Mouse (Mus musculus) erythroblast, embryonic 14.5 days (primary cell): ENCODE results near the gene Dnajb13. TPM values are rescaled to one million over a fixed set of nuclear protein-coding genes. Genes with fewer than 3 reads are reported as not detected.

Experiments
- H3K27me3 ChIP-seq: 2 replicates; pipeline ENCODE4 v1.6.1; 2012; ENCODE audit warnings: inconsistent platforms; ENCODE audit not compliant: control insufficient read depth
- H3K36me3 ChIP-seq: 2 replicates; pipeline ENCODE4 v1.6.1; 2012; ENCODE audit warnings: mild to moderate bottlenecking, inconsistent platforms; ENCODE audit not compliant: control insufficient read depth
- H3K4me1 ChIP-seq: 2 replicates; pipeline ENCODE4 v1.6.1; 2012; ENCODE audit warnings: inconsistent platforms; ENCODE audit not compliant: control insufficient read depth
- H3K4me3 ChIP-seq: replicated peaks from 2 replicates; pipeline ENCODE3; 2012; ENCODE audit warnings: moderate library complexity, mild to moderate bottlenecking, inconsistent platforms
- H3K9me3 ChIP-seq: 2 replicates; pipeline ENCODE4 v1.6.1; 2012; ENCODE audit warnings: low read length, inconsistent platforms, mixed read lengths; ENCODE audit not compliant: control insufficient read depth
- GATA1 ChIP-seq: IDR thresholded peaks from 2 replicates; pipeline ENCODE4 v1.6.1; 2012; ENCODE audit warnings: low read length, inconsistent platforms, mixed read lengths
- TAL1 ChIP-seq: IDR thresholded peaks from 3 replicates; pipeline ENCODE4 v1.6.1; 2012; ENCODE audit warnings: low read length, inconsistent platforms, mixed read lengths
- polyA plus RNA-seq: library from polyadenylated mRNA; stranded (reverse); fragments of >175 nt; gene quantifications from 2 replicates; pipeline ENCODE4 v1.2.3, GENCODE M21; 2012

Gene Dnajb13
- polyA plus RNA-seq, 1 experiment, result not detected

DNA sequence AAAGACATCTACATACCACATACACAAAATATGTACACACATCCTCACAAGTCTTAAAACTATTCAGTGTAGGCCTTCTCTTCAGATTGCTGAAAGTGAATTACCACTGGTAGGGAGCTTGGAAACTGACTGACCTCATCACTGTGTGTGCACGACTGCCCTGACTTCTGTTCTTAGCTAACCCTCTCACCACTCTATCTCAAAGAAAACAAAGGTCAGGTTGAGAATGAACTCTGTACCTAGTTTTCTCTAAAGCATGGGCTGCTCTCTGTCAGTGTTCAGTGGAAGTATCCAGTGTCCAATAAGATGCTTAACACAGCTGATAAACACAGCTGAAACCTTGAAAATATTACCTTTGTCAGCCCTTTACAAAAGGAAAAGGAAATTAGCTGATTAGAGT lies 29.7 kb upstream of the Dnajb13 start:
- TF ChIP-seq GATA1, result no peak
- no peak for TF ChIP-seq TAL1
- Histone ChIP-seq H3K4me3 (no peak overlapping the region), H3K9me3 (no peaks in the 10 kb centered on the region), H3K36me3 (peaks cover 33% of the 10 kb centered on the region), H3K4me1 (no peaks in the 10 kb centered on the region), H3K27me3 (peaks cover 4% of the 10 kb centered on the region)

DNA sequence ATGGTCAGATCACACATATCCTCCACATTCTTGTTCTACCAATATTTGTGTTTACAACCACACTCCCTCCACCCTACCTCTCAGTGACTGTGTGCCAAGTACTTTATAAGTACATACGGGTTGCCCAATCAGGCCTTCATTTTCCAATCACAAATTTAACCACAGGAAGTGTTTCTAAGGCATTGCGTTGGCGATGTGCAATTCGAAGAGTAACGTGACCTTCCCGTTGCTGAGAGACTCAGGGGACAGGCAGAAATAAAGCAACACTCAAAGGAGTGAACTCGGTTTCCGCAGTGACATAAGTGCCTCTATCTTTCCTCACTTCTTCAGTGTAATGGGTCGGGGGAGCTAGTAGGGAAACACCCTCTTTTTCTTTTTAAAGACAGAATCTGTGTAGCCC lies 24.8 kb upstream of the Dnajb13 start:
- TF ChIP-seq GATA1 (no peak), TAL1 (no peak)
- H3K27me3 ChIP-seq, result peaks cover 4% of the 10 kb centered on the region
- H3K4me1 ChIP-seq, result peaks cover 20% of the 10 kb centered on the region

GRCm38 (mm10) chr7:100537519-100537902 lies 22.8 kb upstream of the Dnajb13 start:
- Histone ChIP-seq H3K4me3 (peak overlapping the region; percentile 78), H3K4me1 (peaks cover 20% of the 10 kb centered on the region), H3K36me3 (peaks cover 20% of the 10 kb centered on the region), H3K27me3 (no peaks in the 10 kb centered on the region; the same call in 1 of the 2 replicates), H3K9me3 (no peaks in the 10 kb centered on the region)
- no peak for TF ChIP-seq GATA1
- TF ChIP-seq TAL1, result no peak

More for the DNA sequence above, 24.8 kb upstream of the Dnajb13 start:
- no peak overlapping the region for H3K4me3 ChIP-seq
- H3K36me3 ChIP-seq, result peaks cover 20% of the 10 kb centered on the region
- no peaks in the 10 kb centered on the region for H3K9me3 ChIP-seq

DNA sequence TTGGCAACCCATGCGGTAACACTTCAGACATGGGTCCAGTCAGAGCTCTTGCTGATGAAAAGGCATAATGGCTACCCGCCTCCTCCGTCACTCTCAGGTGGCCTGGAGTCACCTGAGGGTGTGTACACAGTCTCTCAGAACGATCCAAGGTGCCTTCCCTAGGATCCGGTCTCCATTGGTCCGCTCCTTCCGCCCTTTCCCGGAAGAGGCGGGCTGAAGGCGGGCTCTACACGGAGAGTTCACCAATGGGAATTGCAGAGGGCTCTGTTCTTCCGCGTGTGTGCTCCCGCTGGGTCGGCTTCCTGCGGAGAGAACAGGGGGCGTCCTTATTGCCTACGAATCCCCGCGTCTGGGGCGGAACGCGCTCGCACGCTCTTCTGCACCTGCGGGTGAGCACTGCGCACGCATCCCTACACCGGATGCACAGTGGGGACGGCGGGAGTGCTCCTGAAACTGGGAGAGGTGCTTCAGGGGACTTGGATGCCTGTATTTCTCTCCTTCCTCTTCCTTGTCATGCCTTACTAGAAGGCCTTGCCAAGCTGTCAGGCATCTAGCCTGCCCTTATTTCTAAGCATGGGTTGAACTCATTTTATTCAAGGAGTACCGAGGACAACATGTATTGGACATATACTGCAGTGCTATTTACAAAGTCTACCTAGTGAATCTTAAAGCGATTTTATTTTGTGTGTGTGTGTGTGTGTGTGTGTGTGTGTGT lies 22.2 kb upstream of the Dnajb13 start, which contains the start of gene Coa4:
TSS of gene Coa4 (plus strand) at position 268 of the 715 bp plus-strand sequence.
- Histone ChIP-seq H3K4me1 (peaks cover 20% of the 10 kb centered on the region), H3K27me3 (no peaks in the 10 kb centered on the region), H3K4me3 (peak within 1 kb of the TSS; percentile 78), H3K9me3 (no peaks in the 10 kb centered on the region), H3K36me3 (peaks cover 20% of the 10 kb centered on the region)
- TF ChIP-seq GATA1, result no peak
- no peak for TF ChIP-seq TAL1

DNA sequence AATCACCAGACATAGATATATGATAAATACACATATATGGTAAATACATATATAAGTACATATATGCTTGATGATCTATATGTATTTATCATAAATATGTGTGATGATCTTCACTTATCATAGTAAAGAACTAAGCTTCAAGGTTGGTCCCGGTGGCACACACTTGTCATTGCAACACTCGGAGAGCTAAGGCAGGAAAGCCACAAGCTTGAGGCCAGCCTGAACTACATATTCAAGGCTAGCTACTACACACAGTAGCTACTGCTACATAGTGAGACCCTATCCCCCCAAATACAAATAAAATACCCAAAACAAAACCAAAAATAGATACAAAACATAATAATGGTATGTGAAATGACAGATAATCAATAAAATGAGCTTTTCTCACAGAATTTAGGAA lies 21.1 kb upstream of the Dnajb13 start:
- Histone ChIP-seq H3K4me1 (peaks cover 20% of the 10 kb centered on the region), H3K4me3 (no peak overlapping the region), H3K36me3 (peaks cover 20% of the 10 kb centered on the region), H3K9me3 (no peaks in the 10 kb centered on the region), H3K27me3 (no peaks in the 10 kb centered on the region)
- no peak for TF ChIP-seq GATA1
- no peak for TF ChIP-seq TAL1

DNA sequence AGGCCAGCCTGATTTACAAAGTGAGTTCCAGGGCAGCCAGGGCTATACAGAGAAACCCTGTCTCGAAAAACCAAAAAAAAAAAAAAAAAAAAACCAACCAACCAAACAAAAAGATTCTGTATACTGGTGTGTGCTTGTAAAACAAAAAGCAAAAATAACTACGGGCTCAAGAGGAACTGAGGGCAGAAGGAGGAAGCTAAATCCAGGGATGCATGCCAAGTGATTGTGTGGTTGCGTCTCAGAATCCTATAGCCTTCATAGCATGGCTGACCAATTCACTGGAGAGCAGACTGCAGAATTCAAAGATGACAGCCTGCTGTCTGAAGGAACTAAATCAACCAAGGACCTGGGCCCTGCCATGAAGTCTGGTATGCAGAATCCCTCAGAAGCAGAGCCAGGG lies 19.5 kb upstream of the Dnajb13 start:
- H3K4me1 ChIP-seq, result peaks cover 20% of the 10 kb centered on the region
- TF ChIP-seq TAL1 (no peak), GATA1 (no peak)
- H3K4me3 ChIP-seq, result no peak overlapping the region
- H3K36me3 ChIP-seq, result peaks cover 6% of the 10 kb centered on the region
- H3K9me3 ChIP-seq, result peaks cover 3% of the 10 kb centered on the region; the same call in 1 of the 2 replicates
- no peaks in the 10 kb centered on the region for H3K27me3 ChIP-seq

DNA sequence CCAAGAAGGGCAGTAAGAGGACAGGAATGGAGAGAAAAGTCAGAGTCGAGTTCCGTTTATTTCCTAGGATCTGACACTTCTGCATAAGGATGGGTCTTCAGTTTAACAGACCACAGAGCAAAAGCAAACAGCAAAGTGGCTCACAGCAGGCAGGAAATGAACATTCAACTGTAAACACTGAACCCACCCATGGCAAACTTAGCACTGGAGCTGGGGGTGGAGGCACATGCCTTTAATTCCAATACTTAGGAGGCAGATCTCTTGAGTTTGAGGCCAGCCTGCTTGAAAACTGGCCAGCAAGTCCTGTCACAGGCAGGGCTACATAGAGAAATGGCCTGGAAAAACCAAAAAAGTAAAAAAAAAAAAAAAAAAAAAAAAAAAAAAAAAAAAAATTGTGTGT lies 18.7 kb upstream of the Dnajb13 start:
- H3K4me1 ChIP-seq, result peaks cover 18% of the 10 kb centered on the region
- H3K27me3 ChIP-seq, result no peaks in the 10 kb centered on the region
- peaks cover 3% of the 10 kb centered on the region; the same call in 1 of the 2 replicates for H3K9me3 ChIP-seq
- no peaks in the 10 kb centered on the region; the same call in 1 of the 2 replicates for H3K36me3 ChIP-seq
- TF ChIP-seq TAL1 (no peak), GATA1 (no peak)
- H3K4me3 ChIP-seq, result no peak overlapping the region

DNA sequence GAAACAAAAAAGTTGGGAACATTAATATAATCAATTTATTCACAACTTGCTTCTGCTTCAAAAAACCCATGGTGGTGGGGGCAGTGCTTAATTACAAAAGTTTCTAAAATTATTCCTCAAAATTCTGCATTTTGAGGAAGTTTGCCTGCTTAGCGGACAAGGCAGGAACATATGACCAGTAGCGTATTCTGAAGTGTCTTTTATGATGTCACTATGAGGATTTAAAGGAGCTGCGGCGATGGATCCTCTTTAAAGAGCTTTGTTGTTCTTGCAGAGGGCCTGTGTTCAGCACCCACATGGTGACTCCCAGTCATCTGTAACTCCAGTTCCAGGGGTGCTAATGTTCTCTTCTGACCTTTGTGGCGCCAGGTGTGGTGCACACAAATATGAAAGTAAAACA lies 16.0 kb upstream of the Dnajb13 start:
- no peak overlapping the region for H3K4me3 ChIP-seq
- H3K36me3 ChIP-seq, result no peaks in the 10 kb centered on the region

DNA sequence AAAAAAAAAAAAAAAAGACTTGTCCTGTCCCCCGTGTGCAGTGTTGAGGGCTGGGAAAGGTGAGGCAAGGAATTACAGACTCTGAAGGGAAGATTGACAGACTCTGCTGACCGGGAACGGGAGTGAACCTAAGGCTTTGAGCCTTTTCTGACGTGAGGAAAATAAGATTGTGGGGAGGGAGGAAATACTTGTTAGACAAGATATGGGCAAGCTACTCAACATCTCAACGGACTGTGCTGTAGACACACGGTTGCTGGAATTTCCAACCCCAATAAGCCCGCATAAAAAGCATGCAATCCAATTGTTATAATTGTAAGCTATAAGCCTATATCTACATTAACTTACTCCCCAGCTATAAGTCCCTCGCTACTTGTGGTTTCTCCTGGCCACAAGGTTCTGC lies 9.9 kb upstream of the Dnajb13 start:
- TF ChIP-seq GATA1 (no peak), TAL1 (no peak)
- H3K4me3 ChIP-seq, result no peak overlapping the region
- H3K9me3 ChIP-seq, result peaks cover 3% of the 10 kb centered on the region
- peaks cover 10% of the 10 kb centered on the region for H3K4me1 ChIP-seq
- no peaks in the 10 kb centered on the region for H3K27me3 ChIP-seq
- H3K36me3 ChIP-seq, result no peaks in the 10 kb centered on the region

More for the DNA sequence above, 16.0 kb upstream of the Dnajb13 start:
- Histone ChIP-seq H3K9me3 (peaks cover 3% of the 10 kb centered on the region; the same call in 1 of the 2 replicates), H3K4me1 (peaks cover 3% of the 10 kb centered on the region), H3K27me3 (no peaks in the 10 kb centered on the region)
- TF ChIP-seq TAL1 (no peak), GATA1 (no peak)
